Mouse (Mus musculus) hindbrain, postnatal 0 days (tissue): ENCODE results near the gene Sphk2. TPM values are rescaled to one million over a fixed set of nuclear protein-coding genes. Genes with fewer than 3 reads are reported as not detected.

Experiments used
- ATAC-seq: fragments of 200-750 bp; cut with Nextera tagmentation; 2 replicates; pipeline ENCODE4 v1.8.0; 2017; ENCODE audit warnings: mild to moderate bottlenecking, moderate TSS enrichment, moderate library complexity
- DNase-seq: peaks from one replicate; pipeline ENCODE4 v3.0.0-alpha.2; 2015; ENCODE audit warnings: low spot score
- H3K27ac ChIP-seq: fragments of 300-500 bp; sonication (generic); 2 replicates; pipeline ENCODE4 v1.5.1; 2014; ENCODE audit warnings: mild to moderate bottlenecking
- H3K27me3 ChIP-seq: fragments of 300-500 bp; sonication (generic); 2 replicates; pipeline ENCODE4 v1.6.1; 2014; ENCODE audit warnings: low read length, mixed read lengths; ENCODE audit not compliant: insufficient read depth
- H3K36me3 ChIP-seq: fragments of 300-500 bp; sonication (generic); 2 replicates; pipeline ENCODE4 v1.6.1; 2014; ENCODE audit warnings: low read length, mixed read lengths; ENCODE audit not compliant: insufficient read depth
- H3K4me1 ChIP-seq: fragments of 300-500 bp; sonication (generic); 2 replicates; pipeline ENCODE4 v1.6.1; 2014; ENCODE audit warnings: antibody characterized with exemption, low read length, mixed read lengths; ENCODE audit not compliant: insufficient read depth
- H3K4me2 ChIP-seq: fragments of 300-500 bp; sonication (generic); 2 replicates; pipeline ENCODE4 v1.6.1; 2014; ENCODE audit warnings: low read depth, mild to moderate bottlenecking, low read length, moderate library complexity, mixed read lengths
- H3K4me3 ChIP-seq: fragments of 300-500 bp; sonication (generic); 2 replicates; pipeline ENCODE4 v1.5.1; 2014; ENCODE audit warnings: low read length
- H3K9ac ChIP-seq: fragments of 300-500 bp; sonication (generic); replicated peaks from 2 replicates; pipeline ENCODE4 v1.6.1; 2014; ENCODE audit warnings: mild to moderate bottlenecking, low read length, moderate library complexity, mixed read lengths
- H3K9me3 ChIP-seq: fragments of 300-500 bp; sonication (generic); 2 replicates; pipeline ENCODE4 v1.6.1; 2016; ENCODE audit warnings: low read length, mixed read lengths
- CTCF ChIP-seq: IDR thresholded peaks from 2 replicates; pipeline ENCODE4 v1.5.1; 2016; ENCODE audit warnings: antibody characterized with exemption, control low read depth, low read depth
- WGBS: fragments of 180-500 bp; shearing (Covaris S2); extraction: QIAGEN DNeasy Blood & Tissue Kit; methylation state at CpG from one replicate; pipeline ENCODE4 v1.1.7; 2014; 5-methylcytosine and 5-hydroxymethylcytosine counted together
- polyA plus RNA-seq: library from polyadenylated mRNA; unstranded; fragments of >200 nt; fragmentation: Nextera tagmentation; extraction: Ambion mirVana; gene quantifications from 2 replicates; pipeline ENCODE4 v1.2.1, GENCODE M21; 2015
- total RNA-seq: library from RNA; depleted of rRNA; stranded (reverse); fragments of >200 nt; gene quantifications from 2 replicates; pipeline ENCODE4 v1.2.3, GENCODE M21; 2014

The Sphk2 gene
- total and polyA plus RNA-seq, 2 experiments from 2014 or later, result 18.5 to 31.6 TPM

GRCm38 (mm10) chr7:45721234-45721571, 3.4 kb upstream of the Sphk2 start:
- no peak overlapping the region for H3K4me2 ChIP-seq
- no peak for ATAC-seq
- H3K4me3 ChIP-seq, result no peak overlapping the region
- no peaks in the 10 kb centered on the region for H3K9me3 ChIP-seq
- no peak for DNase-seq
- no peak overlapping the region for H3K27ac ChIP-seq
- H3K27me3 ChIP-seq, result no peaks in the 10 kb centered on the region
- peaks cover 28% of the 10 kb centered on the region for H3K36me3 ChIP-seq
- TF ChIP-seq CTCF, result no peak
- peaks cover 19% of the 10 kb centered on the region for H3K4me1 ChIP-seq
- no peak overlapping the region for H3K9ac ChIP-seq
- 81% methylated on average over 7 of the region's 7 CpGs for WGBS

- TF ChIP-seq CTCF, result peak; percentile 46
- Histone ChIP-seq H3K27ac (no peak within 1 kb of the TSS), H3K9me3 (no peaks in the 10 kb centered on the region), H3K4me1 (peaks cover 24% of the 10 kb centered on the region), H3K36me3 (peaks cover 28% of the 10 kb centered on the region), H3K9ac (no peak within 1 kb of the TSS), H3K4me2 (no peak within 1 kb of the TSS), H3K4me3 (no peak within 1 kb of the TSS), H3K27me3 (no peaks in the 10 kb centered on the region)
- WGBS, result 81% methylated on average over 13 of the region's 14 CpGs
- ATAC-seq (no peak), DNase-seq (no peak)
These were observed 2.8 kb upstream of the Sphk2 start, which contains the start of gene Fam83e for GRCm38 (mm10) chr7:45720413-45721233. Gene Fam83e, plus strand, starts transcription at chr7:45721212.

DNA sequence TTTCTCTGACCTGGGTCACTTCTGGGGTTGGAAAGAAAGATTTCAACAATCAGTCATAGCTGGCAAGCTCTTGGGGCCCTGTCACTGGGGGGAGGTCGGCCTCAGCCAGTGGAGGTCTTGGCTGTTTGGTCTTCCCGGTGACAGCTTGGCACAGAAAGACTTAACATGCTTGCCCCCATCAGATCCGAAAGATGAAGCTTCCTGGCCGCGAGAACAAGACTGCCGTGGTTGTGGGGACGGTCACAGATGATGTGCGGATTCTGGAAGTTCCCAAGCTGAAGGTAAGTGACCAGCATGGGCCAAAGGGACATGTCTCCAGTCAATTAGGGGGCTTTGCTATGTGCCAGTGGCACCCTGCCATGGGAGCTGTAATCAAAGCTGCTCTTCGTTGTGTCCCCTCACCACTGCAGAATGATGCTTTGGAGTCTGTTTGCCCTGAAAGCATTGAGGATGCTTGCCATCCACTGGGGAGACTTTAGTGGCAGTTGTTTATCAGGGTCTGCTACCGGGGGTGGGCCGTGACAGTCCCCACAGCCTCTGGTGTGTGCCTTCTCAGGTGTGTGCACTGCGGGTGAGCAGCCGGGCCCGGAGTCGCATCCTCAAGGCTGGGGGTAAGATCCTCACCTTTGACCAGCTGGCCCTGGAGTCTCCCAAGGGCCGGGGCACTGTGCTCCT, 2.1 kb upstream of the Sphk2 start:
- Histone ChIP-seq H3K9ac (no peak overlapping the region), H3K4me2 (no peak overlapping the region), H3K4me1 (peaks cover 27% of the 10 kb centered on the region), H3K27me3 (no peaks in the 10 kb centered on the region), H3K4me3 (no peak overlapping the region), H3K9me3 (no peaks in the 10 kb centered on the region), H3K27ac (no peak overlapping the region), H3K36me3 (peaks cover 26% of the 10 kb centered on the region)
- ATAC-seq (no peak), DNase-seq (no peak)
- TF ChIP-seq CTCF, result no peak
- 86% methylated on average over 15 of the region's 16 CpGs for WGBS

DNA sequence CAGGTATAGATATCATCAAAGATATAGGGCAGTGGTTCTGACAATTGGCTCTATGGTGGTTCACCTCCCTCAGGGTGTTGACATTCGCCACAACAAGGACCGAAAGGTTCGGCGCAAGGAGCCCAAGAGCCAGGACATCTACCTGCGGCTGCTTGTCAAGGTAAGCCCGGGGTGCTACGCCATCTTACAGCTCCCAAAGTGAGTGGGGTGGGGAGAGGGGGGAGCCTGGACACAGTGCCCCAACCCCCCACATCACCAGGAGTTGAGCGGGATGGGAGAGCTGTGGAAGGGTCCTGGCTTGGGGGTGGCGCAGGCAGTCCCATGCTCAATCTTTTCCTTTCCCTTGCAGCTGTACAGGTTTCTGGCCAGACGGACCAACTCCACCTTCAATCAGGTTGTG, 1.4 kb upstream of the Sphk2 start:
- H3K27ac ChIP-seq, result no peak overlapping the region
- 85% methylated on average over 10 of the region's 10 CpGs for WGBS
- DNase-seq (no peak), ATAC-seq (no peak)
- H3K9ac ChIP-seq, result peak overlapping the region; percentile 94
- no peak for TF ChIP-seq CTCF
- H3K4me2 ChIP-seq, result peak overlapping the region; percentile 83
- H3K4me3 ChIP-seq, result peak overlapping the region; percentile 82
- peaks cover 20% of the 10 kb centered on the region for H3K36me3 ChIP-seq
- no peaks in the 10 kb centered on the region for H3K9me3 ChIP-seq
- H3K4me1 ChIP-seq, result peaks cover 27% of the 10 kb centered on the region
- no peaks in the 10 kb centered on the region for H3K27me3 ChIP-seq

GRCm38 (mm10) chr7:45718331-45718730, 529 bp upstream of the Sphk2 start:
- H3K9me3 ChIP-seq, result no peaks in the 10 kb centered on the region
- peaks cover 27% of the 10 kb centered on the region for H3K4me1 ChIP-seq
- H3K4me3 ChIP-seq, result peak overlapping the region; percentile 82
- H3K4me2 ChIP-seq, result peak overlapping the region; percentile 83
- no peaks in the 10 kb centered on the region for H3K27me3 ChIP-seq
- TF ChIP-seq CTCF, result no peak
- DNase-seq (peak; percentile 56), ATAC-seq (no peak)
- H3K9ac ChIP-seq, result peak overlapping the region; percentile 94
- H3K36me3 ChIP-seq, result peaks cover 21% of the 10 kb centered on the region
- 0% methylated on average over 20 of the region's 20 CpGs for WGBS
- H3K27ac ChIP-seq, result peak overlapping the region; percentile 93

GRCm38 (mm10) chr7:45716952-45717917, 567 bp downstream of the Sphk2 start:
- TF ChIP-seq CTCF, result no peak
- H3K9me3 ChIP-seq, result no peaks in the 10 kb centered on the region
- H3K4me1 ChIP-seq, result peaks cover 27% of the 10 kb centered on the region
- DNase-seq (no peak), ATAC-seq (peak; percentile 30)
- peak overlapping the region; percentile 82 for H3K4me3 ChIP-seq
- no peaks in the 10 kb centered on the region for H3K27me3 ChIP-seq
- H3K4me2 ChIP-seq, result peak overlapping the region; percentile 85
- 10% methylated on average over 31 of the region's 31 CpGs for WGBS
- H3K36me3 ChIP-seq, result peaks cover 32% of the 10 kb centered on the region
- H3K27ac ChIP-seq, result peak overlapping the region; percentile 93
- H3K9ac ChIP-seq, result peak overlapping the region; percentile 94
